In genomic region chr3:130289220-130289619, GRCm38 (mm10) we compare ENCODE assay signal across 15 mouse cellular contexts.
A peak's percentile ranks its signal among the peaks of the same experiment; 100 is the strongest.
DNase-seq lines count a peak whose midpoint lies in the region; ATAC-seq lines count a peak whose summit lies in the region.
"Had no signal": no experiment of that assay in that cellular context is flagged by ENCODE, and none has a peak within 500 bp of the region (broad histone marks: within the 10 kb centered on the region; RNA-seq: fewer than 3 reads in every experiment).

No protein-coding gene starts in this region.

- WGBS in forebrain, embryonic 16.5 days = 40% methylated on average over 3 of the region's 3 CpGs
- WGBS in forebrain, embryonic 15.5 days = 44% methylated on average over 3 of the region's 3 CpGs
- 77% methylated on average over 3 of the region's 3 CpGs for WGBS in midbrain, embryonic 11.5 days
- 53% methylated on average over 3 of the region's 3 CpGs for WGBS in midbrain, embryonic 16.5 days
- 58% methylated on average over 3 of the region's 3 CpGs for WGBS in midbrain, embryonic 14.5 days

- H3K4me3 ChIP-seq in forebrain, embryonic 16.5 days (replicated peaks; ENCODE audit: low read length) = no peak overlapping the region
- no peak overlapping the region for H3K4me3 ChIP-seq in forebrain, embryonic 15.5 days
- H3K4me3 ChIP-seq in midbrain, embryonic 11.5 days (ENCODE audit: low read depth, low read length) = no peak overlapping the region
- H3K4me3 ChIP-seq in midbrain, embryonic 16.5 days (ENCODE audit: low read depth, low read length) = no peak overlapping the region
- H3K4me3 ChIP-seq in midbrain, embryonic 14.5 days (replicated peaks; ENCODE audit: low read depth, low read length) = no peak overlapping the region
- H3K4me3 ChIP-seq: embryonic facial prominence, embryonic 10.5 days; heart, embryonic 12.5 days; hindbrain, embryonic 15.5 days had no signal

- H3K36me3 ChIP-seq in forebrain, embryonic 16.5 days (ENCODE audit: control insufficient read depth, insufficient read depth) = no peaks in the 10 kb centered on the region
- no peaks in the 10 kb centered on the region for H3K36me3 ChIP-seq in forebrain, embryonic 15.5 days
- no peaks in the 10 kb centered on the region for H3K36me3 ChIP-seq in midbrain, embryonic 11.5 days (ENCODE audit: control insufficient read depth, insufficient read depth, low read length)
- no peaks in the 10 kb centered on the region for H3K36me3 ChIP-seq in midbrain, embryonic 16.5 days (ENCODE audit: control insufficient read depth, insufficient read depth, low read length)
- no peaks in the 10 kb centered on the region for H3K36me3 ChIP-seq in midbrain, embryonic 14.5 days (ENCODE audit: control insufficient read depth, insufficient read depth, low read length)
- H3K36me3 ChIP-seq: embryonic facial prominence, embryonic 10.5 days; heart, embryonic 12.5 days; hindbrain, embryonic 15.5 days had no signal

- H3K27me3 ChIP-seq in forebrain, embryonic 16.5 days (replicated peaks; ENCODE audit: control insufficient read depth, insufficient read depth, low read length) = no peaks in the 10 kb centered on the region
- H3K27me3 ChIP-seq in forebrain, embryonic 15.5 days = no peaks in the 10 kb centered on the region
- no peaks in the 10 kb centered on the region for H3K27me3 ChIP-seq in midbrain, embryonic 11.5 days (ENCODE audit: control insufficient read depth, insufficient read depth, low read length)
- H3K27me3 ChIP-seq in midbrain, embryonic 16.5 days (ENCODE audit: control insufficient read depth, insufficient read depth, low read depth, low read length) = no peaks in the 10 kb centered on the region
- H3K27me3 ChIP-seq in midbrain, embryonic 14.5 days (ENCODE audit: control insufficient read depth, insufficient read depth, low read length) = no peaks in the 10 kb centered on the region
- H3K27me3 ChIP-seq: heart, embryonic 12.5 days; hindbrain, embryonic 15.5 days had no signal

- H3K9ac ChIP-seq in forebrain, embryonic 16.5 days (replicated peaks; ENCODE audit: low read depth, low read length) = no peak overlapping the region
- H3K9ac ChIP-seq in forebrain, embryonic 15.5 days (replicated peaks) = no peak overlapping the region
- H3K9ac ChIP-seq in midbrain, embryonic 11.5 days (ENCODE audit: low read length) = no peak overlapping the region
- no peak overlapping the region for H3K9ac ChIP-seq in midbrain, embryonic 16.5 days (ENCODE audit: low read depth, low read length)
- no peak overlapping the region for H3K9ac ChIP-seq in midbrain, embryonic 14.5 days (replicated peaks; ENCODE audit: low read length)
- H3K9ac ChIP-seq: heart, embryonic 12.5 days; hindbrain, embryonic 15.5 days had no signal

- H3K4me2 ChIP-seq in forebrain, embryonic 16.5 days (ENCODE audit: low read length) = no peak overlapping the region
- no peak overlapping the region for H3K4me2 ChIP-seq in forebrain, embryonic 15.5 days (replicated peaks)
- no peak overlapping the region for H3K4me2 ChIP-seq in midbrain, embryonic 11.5 days
- H3K4me2 ChIP-seq in midbrain, embryonic 16.5 days (ENCODE audit: low read length) = no peak overlapping the region
- no peak overlapping the region for H3K4me2 ChIP-seq in midbrain, embryonic 14.5 days (ENCODE audit: low read length)
- H3K4me2 ChIP-seq: heart, embryonic 12.5 days; hindbrain, embryonic 15.5 days had no signal

- peaks cover 19% of the 10 kb centered on the region for H3K4me1 ChIP-seq in forebrain, embryonic 16.5 days (replicated peaks; ENCODE audit: control insufficient read depth, insufficient read depth, low read length)
- H3K4me1 ChIP-seq in forebrain, embryonic 15.5 days = peaks cover 25% of the 10 kb centered on the region
- peaks cover 10% of the 10 kb centered on the region; the same call in 1 of the 2 replicates for H3K4me1 ChIP-seq in midbrain, embryonic 11.5 days (ENCODE audit: control insufficient read depth, insufficient read depth, low read length)
- peaks cover 8% of the 10 kb centered on the region for H3K4me1 ChIP-seq in midbrain, embryonic 16.5 days (ENCODE audit: control insufficient read depth, insufficient read depth, low read length)
- peaks cover 14% of the 10 kb centered on the region; the same call in 1 of the 2 replicates for H3K4me1 ChIP-seq in midbrain, embryonic 14.5 days (ENCODE audit: control insufficient read depth, insufficient read depth, low read length)
- H3K4me1 ChIP-seq: heart, embryonic 12.5 days had no signal

- no peaks in the 10 kb centered on the region for H3K9me3 ChIP-seq in forebrain, embryonic 16.5 days (ENCODE audit: control insufficient read depth, low read length)
- H3K9me3 ChIP-seq in forebrain, embryonic 15.5 days = no peaks in the 10 kb centered on the region
- no peaks in the 10 kb centered on the region for H3K9me3 ChIP-seq in midbrain, embryonic 11.5 days (ENCODE audit: control insufficient read depth, low read length)
- no peaks in the 10 kb centered on the region for H3K9me3 ChIP-seq in midbrain, embryonic 16.5 days (replicated peaks; ENCODE audit: control insufficient read depth, low read length, poor library complexity, severe bottlenecking)
- H3K9me3 ChIP-seq in midbrain, embryonic 14.5 days (ENCODE audit: control insufficient read depth, low read length) = no peaks in the 10 kb centered on the region
- H3K9me3 ChIP-seq: embryonic facial prominence, embryonic 10.5 days; heart, embryonic 12.5 days; hindbrain, embryonic 15.5 days had no signal

- ATAC-seq in forebrain, embryonic 16.5 days = 0 out of 2 replicates have a peak, but pooled peaks have one; percentile 27
- no peak for ATAC-seq in forebrain, embryonic 15.5 days (replicated peaks)
- peak; percentile 38 for ATAC-seq in midbrain, embryonic 11.5 days (ENCODE audit: low FRiP score)
- ATAC-seq in midbrain, embryonic 16.5 days = no peak
- ATAC-seq in midbrain, embryonic 14.5 days (ENCODE audit: low FRiP score, low TSS enrichment) = no peak
- ATAC-seq: inflammation-experienced regulatory T-cells, adult 6 months; intestine, postnatal 0 days had no signal

- no peak overlapping the region for H3K27ac ChIP-seq in forebrain, embryonic 16.5 days (ENCODE audit: low read length)
- H3K27ac ChIP-seq in forebrain, embryonic 15.5 days (replicated peaks) = no peak overlapping the region
- no peak overlapping the region for H3K27ac ChIP-seq in midbrain, embryonic 11.5 days (ENCODE audit: low read depth, low read length)
- no peak overlapping the region for H3K27ac ChIP-seq in midbrain, embryonic 16.5 days (ENCODE audit: low read length)
- 0 out of 2 replicates have a peak overlapping the region, but pooled peaks have one; percentile 47 for H3K27ac ChIP-seq in midbrain, embryonic 14.5 days (replicated peaks; ENCODE audit: low read depth, low read length)
- H3K27ac ChIP-seq: embryonic facial prominence, embryonic 10.5 days; hindbrain, embryonic 15.5 days had no signal

- no peak for DNase-seq in midbrain, embryonic 11.5 days (ENCODE audit: low spot score, missing footprints)
- DNase-seq in midbrain, embryonic 14.5 days = no peak
- DNase-seq in testis, postnatal 10 days (ENCODE audit: low spot score) = no peak
- DNase-seq: adrenal gland, postnatal 25 days; cerebellum, adult 2 months; gastrocnemius, postnatal 14 days; heart, postnatal 36 days had no signal

Comparison
In these comparisons a context has a peak if more than half of its experiments do, and no peak if none do; other contexts are left out.
1. ATAC-seq: peak in forebrain, embryonic 16.5 days (single experiment) and midbrain, embryonic 11.5 days (single experiment); none in forebrain, embryonic 15.5 days (single experiment), midbrain, embryonic 16.5 days (single experiment) and midbrain, embryonic 14.5 days (single experiment).